Mouse (Mus musculus): ENCODE data around the gene Rps28.

DNA sequence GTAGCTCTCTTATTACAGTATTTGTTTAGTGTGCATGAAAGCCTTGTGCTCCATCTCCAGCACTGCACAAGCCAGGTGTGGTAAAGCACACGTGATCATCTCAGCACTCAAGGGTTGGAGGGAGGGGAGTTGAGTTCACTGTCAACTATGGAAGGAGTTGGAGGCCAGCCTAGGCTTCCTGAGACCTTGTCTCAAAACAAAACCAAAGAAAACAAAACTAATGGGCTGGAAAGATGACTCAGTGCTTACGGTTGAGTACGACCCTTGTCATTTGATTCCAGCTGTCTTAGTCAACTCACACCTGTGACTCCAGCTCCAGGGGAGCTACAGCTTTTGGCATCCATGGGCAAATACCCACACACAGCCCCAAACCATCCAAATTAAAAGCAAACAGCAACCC is 11.9 kb downstream of the Rps28 start:
- no peak for TF ChIP-seq CTCF (IDR thresholded peaks at IDR 0.05; ENCODE audit: borderline replicate concordance, insufficient read depth, low read length)
- no peak for TF ChIP-seq POLR2A (IDR thresholded peaks at IDR 0.05; ENCODE audit: low read depth, low read length)
